Mouse (Mus musculus): ENCODE results near the gene Prkn.

The Prkn gene

DNA sequence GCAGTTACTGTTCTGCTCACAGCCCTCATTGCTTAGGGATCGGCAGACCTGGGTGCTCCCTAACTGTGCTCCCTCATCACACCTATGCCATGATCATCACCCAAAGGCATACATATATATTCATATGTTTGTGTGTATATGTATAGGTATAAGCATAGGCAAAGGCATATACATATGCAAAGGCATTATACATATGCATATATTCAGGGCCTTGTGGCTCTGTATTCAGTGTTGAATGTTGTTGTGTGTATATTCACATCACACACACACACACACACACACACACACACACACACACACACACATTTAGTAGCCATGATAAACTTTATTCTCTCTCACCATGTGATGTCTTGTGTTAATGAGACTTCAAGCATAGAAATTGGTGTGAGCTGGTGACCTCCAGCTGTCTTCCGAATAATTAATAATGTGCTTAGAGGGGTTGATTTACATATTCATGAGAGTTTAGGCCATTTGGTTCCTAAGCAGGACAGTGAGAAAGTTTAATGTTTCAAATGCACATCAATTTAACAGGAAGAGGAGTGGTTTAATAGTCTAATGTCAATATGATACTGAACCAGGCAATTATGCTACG, 804.8 kb downstream of the Prkn start:
- no peak for DNase-seq (ENCODE audit: low spot score)

DNA sequence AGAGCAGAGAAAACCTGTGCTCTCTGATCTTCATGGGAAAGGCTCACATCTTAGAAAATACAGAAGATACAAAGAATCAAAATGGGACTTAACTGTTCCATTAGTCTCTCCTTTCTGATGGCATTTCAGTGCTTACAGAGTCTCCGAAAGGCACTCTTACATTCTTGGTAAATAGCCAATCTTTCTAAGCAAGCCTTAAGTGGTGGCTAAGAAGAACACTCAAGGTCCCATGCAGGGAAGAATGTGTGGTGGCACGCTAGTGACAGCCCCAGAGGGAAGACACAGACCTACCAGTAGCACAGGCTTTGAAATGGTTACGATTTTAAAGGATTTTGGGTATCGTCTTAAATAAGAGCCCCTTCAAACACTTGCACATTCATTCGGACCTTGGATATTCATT, 816.2 kb downstream of the Prkn start:
- peak; percentile 59 for DNase-seq (ENCODE audit: low spot score)

DNA sequence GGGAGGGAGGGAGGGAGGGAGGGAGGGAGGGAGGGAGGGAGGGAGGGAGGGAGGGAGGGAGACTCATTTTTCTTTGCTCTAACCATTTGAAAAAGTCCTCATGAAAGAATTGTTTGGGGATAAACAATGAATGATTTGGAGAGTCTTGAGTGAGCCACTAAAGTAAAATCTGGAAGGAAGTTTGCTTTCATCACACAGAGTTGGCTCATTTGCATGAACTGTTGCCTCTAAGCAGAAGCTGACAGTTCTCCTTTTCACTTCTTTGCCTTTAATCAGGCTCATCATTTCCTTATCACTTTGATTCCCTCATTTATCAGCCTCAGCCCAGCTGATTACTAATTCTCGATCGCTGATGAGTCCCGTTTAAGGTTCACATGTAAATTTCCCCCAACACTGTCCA, 816.7 kb downstream of the Prkn start:
- no peak for DNase-seq (ENCODE audit: low spot score)

DNA sequence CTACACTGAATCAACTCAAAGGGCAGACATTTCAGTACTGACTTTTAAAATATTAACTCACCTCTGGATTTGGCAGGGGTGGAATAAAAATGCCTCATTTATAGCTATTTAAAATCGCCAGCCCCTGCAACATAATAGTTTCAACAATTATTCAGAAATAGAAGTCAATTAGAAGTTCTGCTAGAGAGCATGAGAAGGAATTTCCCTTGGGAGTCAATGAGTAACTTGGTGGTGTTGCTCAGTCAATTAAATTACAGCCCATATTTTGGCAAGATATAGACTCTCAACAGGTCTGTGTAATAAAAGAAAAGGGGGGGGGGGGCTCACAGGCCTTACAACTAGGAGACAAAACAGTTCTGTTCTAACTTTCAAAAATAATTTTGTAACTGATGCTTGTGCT, 821.7 kb downstream of the Prkn start:
- DNase-seq (ENCODE audit: low spot score) = no peak

DNA sequence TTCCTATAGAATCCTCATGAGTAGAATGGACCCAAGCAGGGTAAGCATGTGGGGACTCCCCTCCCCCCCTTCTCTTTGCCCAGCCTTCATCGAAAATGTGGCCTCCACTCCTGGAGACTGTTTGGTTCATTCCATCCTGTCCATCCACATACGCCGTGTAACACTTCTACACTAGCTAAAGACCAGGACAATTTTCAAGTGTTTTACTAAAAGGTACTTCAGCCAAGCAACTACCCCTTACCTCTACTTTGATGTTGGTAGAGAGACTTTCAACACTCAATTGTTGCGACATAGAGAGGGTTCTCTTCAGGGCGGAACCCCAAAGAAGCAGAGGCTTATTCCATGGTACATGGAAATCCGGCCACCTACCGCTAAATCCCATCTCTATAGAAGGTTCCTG, 823.3 kb downstream of the Prkn start:
- peak; percentile 41 for DNase-seq (ENCODE audit: low spot score)

DNA sequence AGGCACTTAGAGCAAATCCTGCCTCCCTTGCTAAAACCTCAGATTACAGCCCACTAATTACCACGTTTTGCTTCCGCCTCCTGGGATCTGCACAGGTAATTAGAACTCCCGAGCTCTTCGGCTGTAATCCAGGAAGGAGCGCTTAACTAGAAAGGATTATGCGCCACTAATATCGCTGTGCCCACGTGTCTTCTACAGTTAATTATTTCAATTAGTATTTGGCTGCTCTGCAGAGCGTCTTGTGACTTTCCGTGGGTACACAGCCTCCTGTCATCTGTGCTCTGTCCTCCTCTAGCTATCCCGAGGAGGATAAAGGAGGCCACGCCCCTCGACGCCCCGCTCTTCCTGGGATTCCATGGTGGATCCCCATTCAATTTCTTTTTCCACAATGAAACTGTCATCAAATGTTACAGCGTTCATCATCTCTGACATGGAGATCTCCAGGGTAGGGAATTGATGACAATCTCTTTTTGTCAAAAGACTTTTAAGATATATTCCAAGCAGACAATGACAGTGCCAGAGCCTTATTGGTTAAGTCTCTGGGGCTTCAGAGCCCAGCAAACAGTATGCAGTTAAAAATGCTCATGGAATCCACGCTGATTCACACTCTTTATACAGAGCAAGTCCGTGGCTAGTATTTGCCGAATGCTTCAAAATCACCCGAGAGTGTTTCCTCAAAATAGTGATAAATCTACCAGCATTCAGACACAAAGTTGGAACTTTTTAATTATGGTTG, 824.6 kb downstream of the Prkn start:
- DNase-seq (ENCODE audit: low spot score) = no peak

DNA sequence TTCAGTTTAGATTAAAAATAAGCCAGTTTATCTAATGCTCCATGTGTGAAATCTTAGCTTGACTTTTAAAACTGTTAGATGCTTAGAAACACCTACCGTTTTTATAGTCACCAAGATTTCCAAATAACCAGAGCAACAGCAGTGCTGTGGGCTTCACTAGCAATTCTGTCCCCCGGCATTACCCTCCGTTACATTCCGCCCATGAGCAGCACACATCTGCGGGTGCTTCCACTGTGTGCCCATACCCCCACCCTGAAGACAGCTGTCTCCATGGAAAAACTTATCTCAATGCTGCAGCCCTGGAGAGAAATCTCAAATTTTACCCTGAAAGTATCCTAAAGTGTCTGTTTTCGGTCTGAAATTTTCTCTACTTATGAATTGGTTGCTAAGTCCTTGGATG, 839.5 kb downstream of the Prkn start:
- no peak for DNase-seq (ENCODE audit: low spot score)

DNA sequence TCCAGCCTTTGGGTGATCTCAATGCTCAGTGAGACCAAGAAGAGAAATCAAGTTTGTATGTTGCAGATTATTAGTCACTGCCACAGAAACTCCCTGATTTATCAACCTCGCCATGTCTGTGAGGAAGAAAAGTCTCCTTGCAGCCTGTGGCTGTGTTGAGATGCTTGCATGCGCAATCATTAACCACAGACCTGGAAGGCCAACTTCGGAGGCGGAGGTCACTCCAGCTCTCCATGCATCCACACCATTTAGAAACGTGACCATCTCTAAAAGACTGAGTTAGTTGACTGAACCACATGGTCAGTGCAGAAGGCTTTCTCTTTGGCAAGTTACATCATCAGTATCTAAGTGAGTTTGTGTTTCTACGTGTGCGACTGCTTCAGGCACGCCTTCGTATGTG, 840.3 kb downstream of the Prkn start:
- DNase-seq (ENCODE audit: low spot score) = no peak

DNA sequence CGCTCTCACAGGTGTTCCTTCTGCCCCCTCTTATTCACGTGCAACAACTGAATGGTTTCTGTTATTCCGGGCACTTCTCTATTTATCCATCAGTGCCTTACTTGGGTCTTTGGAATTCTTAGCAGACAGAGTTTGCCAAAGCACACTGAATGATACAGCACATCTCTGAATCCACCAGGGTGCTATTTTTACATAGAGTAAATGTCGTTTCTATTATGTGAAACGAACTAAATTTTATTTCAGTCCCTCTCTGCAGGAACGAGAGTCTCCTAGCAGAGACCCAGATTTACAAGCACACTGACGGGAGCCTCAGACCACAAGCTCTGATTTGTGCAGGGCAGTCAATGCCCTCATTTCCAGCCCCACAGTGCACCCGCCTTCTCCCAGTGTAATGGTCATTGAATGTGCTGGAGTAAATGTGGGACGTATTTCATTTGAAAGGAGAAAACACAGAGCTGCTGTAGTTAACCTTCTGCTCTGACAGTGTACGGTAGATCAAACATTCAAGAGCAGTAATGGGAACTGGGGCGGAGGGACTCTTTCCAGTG, 841.7 kb downstream of the Prkn start:
- no peak for DNase-seq (ENCODE audit: low spot score)

DNA sequence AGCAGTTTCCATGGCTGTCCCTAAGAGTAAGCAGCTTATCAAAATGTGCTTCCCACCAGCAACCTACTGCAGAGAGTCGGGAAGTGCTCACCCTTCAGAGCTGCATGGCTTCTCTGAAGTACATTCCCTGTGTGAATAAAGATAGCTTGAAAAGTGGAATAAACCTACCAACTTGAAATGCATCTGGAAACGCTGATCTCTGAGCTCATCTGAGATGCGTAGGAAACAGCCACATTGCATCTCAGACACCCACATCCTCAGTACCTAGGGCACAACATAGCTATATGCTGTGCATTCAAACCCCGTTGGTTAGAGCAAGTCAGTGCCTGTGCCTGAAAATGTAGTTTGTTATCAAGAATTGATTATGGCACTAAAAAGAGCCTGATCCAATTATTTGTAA, 864.8 kb downstream of the Prkn start:
- no peak for DNase-seq (ENCODE audit: low spot score)

DNA sequence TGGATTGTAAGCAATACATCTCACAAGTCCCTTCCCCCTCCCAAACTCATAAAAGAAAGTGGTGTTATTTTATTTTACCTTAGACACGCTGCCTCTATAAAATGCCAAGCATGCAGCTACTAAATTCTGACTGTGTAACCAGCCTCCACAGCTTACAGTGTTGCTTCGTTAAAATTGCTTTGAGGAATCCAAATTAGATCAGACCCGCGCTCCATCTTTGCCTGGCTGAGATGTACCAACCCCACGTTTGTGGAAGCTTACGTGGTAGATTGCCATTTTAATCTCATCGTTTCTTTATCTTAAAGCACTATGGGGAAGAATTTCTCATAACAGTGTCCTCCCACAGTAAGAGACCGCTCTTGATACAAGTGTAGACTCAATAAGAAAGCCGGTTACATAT, 865.6 kb downstream of the Prkn start:
- no peak for DNase-seq (ENCODE audit: low spot score)

DNA sequence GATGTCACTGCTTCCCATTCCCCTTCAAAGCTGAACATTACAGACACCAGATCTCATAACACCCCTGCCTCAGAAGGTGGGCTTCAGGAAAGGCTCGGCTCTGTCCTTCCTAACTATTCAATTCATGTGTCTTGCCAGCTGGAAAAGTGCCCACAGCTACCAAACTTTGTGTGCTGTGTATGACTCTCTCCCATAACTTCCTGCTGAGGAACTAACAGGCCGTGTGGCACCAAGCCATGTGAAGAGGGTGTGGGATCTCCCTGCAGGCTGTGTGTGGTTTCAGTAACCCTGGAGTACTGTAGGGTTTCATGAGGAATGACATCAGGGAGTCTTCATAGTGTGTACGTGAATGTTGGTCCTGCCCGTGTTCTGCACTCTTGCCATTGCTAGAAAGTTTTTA, 871.9 kb downstream of the Prkn start:
- no peak for DNase-seq (ENCODE audit: low spot score)

DNA sequence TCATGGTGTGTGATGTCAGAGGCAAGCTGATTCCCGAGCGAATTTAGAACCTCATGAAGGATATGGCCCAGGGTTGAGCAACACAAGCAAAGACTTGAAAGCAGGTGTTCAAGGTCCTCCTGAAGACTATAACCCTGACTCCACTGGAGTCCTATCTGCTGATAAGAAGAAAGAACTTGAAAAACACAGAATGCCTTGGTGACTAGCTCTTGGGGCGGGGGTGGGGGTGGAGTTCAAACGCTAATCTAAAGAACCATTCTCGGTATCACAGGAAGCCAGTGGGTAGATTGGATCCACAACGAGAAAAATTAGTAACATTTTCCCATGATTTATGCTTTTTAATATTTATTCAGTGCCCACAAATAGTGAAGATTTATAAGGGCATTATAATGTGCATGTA, 879.6 kb downstream of the Prkn start:
- no peak for DNase-seq (ENCODE audit: low spot score)

DNA sequence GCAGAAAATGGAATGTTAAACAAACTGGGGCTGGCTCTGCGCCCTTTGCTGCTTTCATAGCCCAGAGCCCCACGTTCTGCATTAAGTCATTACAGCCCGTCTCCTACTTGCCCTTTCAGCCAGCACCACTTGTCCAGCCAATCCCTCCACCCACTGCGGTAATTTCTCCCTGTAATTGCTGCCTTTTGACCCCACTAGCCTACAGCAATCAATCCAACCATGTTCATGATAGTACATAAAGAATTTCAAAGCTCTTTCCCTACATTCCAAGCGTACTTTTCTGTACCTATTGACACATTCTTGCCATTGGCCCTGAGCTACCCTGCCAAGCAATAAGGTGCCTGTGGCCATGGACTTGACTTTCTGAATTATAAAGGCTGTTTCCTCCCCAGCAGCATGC, 881.7 kb downstream of the Prkn start:
- DNase-seq (ENCODE audit: low spot score) = no peak

DNA sequence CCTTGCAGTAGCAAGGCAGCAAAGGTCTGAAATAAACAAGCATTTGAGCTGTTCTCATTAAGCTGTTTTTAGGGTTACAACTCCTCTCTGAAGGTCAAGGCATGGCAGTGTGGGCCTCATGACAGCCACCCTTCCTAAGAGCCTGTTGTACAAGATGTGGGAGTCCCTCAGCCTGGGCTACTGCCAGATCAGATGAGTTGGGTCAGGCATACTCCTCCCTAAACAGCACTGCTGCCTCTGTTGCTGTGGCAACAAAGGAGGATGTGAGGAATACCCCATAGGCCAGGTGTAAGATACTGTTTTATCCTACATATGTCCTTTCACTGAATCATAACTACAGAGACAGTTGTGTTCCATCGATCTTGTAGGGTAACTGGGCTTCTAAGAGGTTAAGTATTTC, 882.3 kb downstream of the Prkn start:
- no peak for DNase-seq (ENCODE audit: low spot score)

DNA sequence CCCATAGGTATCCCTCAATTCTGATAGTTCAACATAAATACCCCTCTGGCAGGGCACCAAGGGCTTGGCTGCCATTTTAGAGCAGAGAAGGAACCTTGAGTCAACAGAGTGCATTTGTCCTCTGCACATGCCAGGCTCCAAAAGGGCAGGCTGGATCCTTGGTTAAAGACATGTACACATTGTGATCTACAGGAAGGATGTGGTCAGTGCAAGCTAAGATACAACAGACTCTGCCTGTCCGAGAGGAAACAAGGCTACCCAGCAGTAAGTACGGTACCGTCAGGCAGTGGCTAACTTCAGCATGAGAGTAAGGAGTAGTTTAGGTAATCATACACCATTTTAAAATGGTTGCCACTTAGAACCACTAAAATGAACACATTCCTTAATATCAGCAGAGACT, 884.0 kb downstream of the Prkn start:
- DNase-seq (ENCODE audit: low spot score) = no peak

DNA sequence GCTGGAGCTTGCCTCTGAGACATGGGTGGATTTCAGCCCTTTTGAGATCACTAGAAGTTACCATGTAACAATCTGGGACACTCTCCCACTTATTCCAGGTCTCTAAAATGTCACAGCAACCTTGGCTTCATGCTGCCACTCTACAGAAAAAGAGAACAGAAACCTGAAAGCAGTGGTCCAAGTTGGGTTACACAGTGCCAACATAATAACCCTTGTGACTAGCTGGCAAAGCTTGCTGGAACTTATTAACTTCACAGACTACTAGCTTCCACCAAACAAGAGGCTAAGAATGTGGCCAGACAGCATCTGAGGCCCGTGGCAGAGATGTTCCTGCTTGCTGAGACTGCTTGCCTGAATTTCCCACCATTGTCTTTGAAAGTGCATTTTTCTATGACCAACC, 886.9 kb downstream of the Prkn start:
- DNase-seq (ENCODE audit: low spot score) = no peak

DNA sequence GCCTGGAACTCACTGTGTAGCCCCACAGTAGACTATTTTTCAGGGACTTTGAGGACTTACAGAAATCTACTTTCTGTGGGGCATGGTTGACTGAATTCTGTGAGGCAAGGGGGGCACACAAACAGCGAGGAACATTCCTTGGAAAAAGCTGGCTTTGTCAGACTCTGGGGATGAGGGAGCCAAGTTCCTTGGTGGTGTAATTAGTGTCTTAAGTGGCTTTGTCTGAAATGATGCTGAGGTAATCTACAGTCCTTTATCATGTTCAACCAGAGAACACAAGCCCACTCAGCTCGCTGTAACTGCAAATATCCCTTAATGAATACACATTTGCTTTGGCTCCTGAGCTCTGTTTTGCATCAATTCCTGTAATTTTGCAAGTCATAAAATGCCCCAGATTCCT, 888.1 kb downstream of the Prkn start:
- DNase-seq (ENCODE audit: low spot score) = no peak

DNA sequence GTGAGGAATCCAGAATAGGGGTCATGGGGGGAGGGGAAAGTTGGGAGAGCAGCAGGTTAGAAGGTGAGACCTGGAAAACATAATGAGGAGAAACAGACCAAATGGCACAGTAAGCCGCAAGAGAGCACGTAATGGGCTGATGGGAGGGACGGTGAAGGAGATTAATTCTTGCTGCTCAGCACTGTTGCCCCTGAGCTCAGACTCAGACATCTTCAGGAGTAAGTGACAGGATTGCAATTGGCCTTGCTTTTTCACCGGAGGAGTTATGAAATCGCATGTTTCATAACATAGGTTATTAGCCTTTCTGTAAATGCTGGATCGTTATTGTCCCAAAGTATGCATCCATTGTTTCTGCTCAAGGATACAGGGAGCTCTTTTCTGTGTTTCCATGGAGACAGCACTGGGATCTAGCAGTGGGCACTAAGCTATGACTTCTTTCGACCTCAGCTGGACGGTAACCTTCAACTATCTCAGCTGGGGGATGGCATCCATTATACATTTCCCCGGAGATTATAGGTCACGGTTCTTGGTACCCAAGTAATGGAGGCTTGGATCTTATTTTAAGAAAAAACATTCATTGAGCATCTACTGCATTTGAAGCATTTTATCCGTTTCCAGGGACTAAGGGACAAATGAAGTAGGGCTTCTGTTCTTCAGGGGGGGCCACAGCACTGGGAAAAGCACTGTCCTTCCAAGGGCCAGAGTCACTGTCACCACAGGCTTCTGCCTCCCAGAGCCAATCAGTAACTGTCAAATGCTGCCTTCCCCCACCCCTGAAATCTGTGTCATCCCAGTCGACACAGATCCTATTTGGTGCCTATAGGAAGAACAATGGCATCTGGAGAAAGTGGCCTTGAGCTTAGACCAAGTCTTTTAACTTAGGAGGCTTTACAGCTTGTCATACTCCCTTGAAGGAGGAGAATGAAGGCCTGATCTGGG, 890.7 kb downstream of the Prkn start:
- no peak for DNase-seq (ENCODE audit: low spot score)

DNA sequence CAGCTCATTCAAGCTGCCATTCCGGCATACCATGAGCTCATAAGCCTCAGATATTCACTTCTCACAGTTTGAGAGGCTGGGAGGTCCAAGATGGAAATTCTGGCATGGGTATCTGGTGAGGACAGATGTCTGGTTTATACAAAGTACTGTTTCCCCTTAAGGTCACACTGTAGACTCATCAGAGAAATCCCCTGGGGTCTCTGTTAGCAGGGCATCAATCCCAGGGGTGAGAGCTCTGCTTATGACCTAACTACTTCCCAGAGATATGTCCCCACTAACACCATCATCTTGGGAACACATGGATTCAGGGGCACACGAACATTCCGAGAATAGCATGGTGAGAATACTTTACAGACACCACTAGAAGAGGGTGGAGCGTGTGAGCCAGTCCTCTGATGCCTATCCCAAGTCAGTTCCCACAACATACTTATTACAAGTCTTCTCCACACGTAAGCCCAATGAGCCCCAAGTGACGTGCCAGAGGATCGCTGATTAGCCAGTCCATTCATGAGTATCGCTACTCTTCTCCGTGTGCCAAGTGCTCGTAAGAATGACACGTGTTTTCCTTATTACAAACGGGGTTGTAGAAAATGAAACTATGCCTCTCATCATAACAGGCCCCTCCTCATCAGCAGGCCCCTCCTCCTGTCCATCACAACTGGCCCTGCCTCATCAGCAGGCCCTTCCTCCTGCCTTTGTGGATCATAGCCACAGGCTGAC, 895.1 kb downstream of the Prkn start:
- DNase-seq (ENCODE audit: low spot score) = no peak

DNA sequence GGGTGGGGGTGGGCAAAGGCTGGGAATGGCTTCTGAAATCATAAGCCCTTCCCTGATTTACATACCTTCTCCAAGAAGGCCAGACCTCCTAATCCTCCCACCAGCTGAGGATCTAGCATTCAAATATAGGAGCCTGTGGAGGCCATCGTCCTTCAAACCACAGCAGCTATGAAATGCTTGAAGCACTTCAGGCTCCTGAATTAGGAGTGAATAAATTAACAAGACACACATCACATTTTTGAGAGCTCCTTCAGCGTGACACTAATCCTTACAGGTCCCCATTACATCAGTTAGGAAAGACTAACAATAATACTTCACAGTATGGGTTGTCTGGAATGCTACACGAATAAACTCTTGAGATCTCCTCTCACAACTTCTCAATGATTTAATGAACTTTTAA, 896.3 kb downstream of the Prkn start:
- DNase-seq (ENCODE audit: low spot score) = no peak

DNA sequence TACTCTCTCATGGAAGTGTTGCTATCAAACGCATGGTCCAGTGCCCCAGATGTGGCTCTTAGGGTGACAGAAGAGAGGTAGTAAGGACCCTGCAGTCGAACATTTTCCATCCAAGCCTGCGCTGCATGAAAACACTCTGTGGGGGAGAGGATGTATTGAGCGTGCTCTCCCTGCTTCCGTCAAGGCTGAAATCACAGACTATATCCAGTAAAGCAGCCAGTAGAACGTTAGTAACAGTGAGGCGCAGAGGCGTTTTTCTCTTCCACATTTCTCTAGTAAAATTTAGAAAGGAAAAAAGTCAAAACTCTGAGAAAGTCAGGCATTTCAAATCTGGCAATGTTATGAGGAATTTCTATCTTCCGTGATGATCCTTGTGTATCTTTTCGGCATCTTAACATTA, 897.7 kb downstream of the Prkn start:
- no peak for DNase-seq (ENCODE audit: low spot score)

Measured in lung, postnatal 25 days (tissue).